Mouse (Mus musculus) hindlimb bud, embryonic 11.5 days (tissue): ENCODE data around the gene Gm49425.
"Not testable (repeated sequence)": the region's sequence is repeated elsewhere in the genome, so short reads cannot be mapped to it uniquely, and the experiment has no call there.

Experiments
- DNase-seq: peaks from one replicate; pipeline ENCODE4 v3.0.0-alpha.2; 2012; ENCODE audit warnings: low read depth, low spot score; ENCODE audit errors: extremely low spot score

Gene Gm49425

GRCm38 (mm10) chr15:101517161-101517560, at the start of gene Gm49425:
Gm49425 (minus strand) TSS chr15:101517261.
- not testable (repeated sequence) for DNase-seq

GRCm38 (mm10) chr15:101562850-101563249, 45.8 kb upstream of the Gm49425 start, which contains the start of gene Krt90:
Krt90 (minus strand) TSS chr15:101562950.
- DNase-seq, result no peak

- no peak for DNase-seq
Observed at GRCm38 (mm10) chr15:101558034-101558646, 41.1 kb upstream of the Gm49425 start.

GRCm38 (mm10) chr15:101553169-101553568, 36.1 kb upstream of the Gm49425 start:
- DNase-seq, result no peak

GRCm38 (mm10) chr15:101552188-101552587, 35.1 kb upstream of the Gm49425 start:
- DNase-seq, result no peak

- DNase-seq, result no peak
Observed at GRCm38 (mm10) chr15:101550567-101550966, 33.5 kb upstream of the Gm49425 start, which contains the start of gene Krt82. Krt82 (minus strand) TSS chr15:101550667.

GRCm38 (mm10) chr15:101544478-101544877, 27.4 kb upstream of the Gm49425 start:
- no peak for DNase-seq

GRCm38 (mm10) chr15:101542543-101542942, 25.5 kb upstream of the Gm49425 start:
- DNase-seq, result no peak

- no peak for DNase-seq
Observed at GRCm38 (mm10) chr15:101538580-101538900, 21.5 kb upstream of the Gm49425 start.

- DNase-seq, result no peak
Observed at GRCm38 (mm10) chr15:101537864-101538579, 21.0 kb upstream of the Gm49425 start.

- DNase-seq, result no peak
Observed at GRCm38 (mm10) chr15:101536054-101536850, 19.2 kb upstream of the Gm49425 start.

- DNase-seq, result no peak
Observed at GRCm38 (mm10) chr15:101532720-101533119, 15.7 kb upstream of the Gm49425 start, which contains the start of gene Krt84. Krt84 (minus strand) TSS chr15:101532820.

- DNase-seq, result no peak
Observed at GRCm38 (mm10) chr15:101522556-101523232, 5.6 kb upstream of the Gm49425 start.

GRCm38 (mm10) chr15:101519792-101520191, 2.7 kb upstream of the Gm49425 start:
- DNase-seq, result peak; percentile 24

- no peak for DNase-seq
Observed at GRCm38 (mm10) chr15:101508247-101508646, 8.8 kb downstream of the Gm49425 start.

GRCm38 (mm10) chr15:101506896-101507758, 9.9 kb downstream of the Gm49425 start:
- DNase-seq, result no peak

- no peak for DNase-seq
Observed at GRCm38 (mm10) chr15:101497181-101497580, 19.9 kb downstream of the Gm49425 start.

- no peak for DNase-seq
Observed at GRCm38 (mm10) chr15:101495266-101495665, 21.8 kb downstream of the Gm49425 start.

- DNase-seq, result no peak
Observed at GRCm38 (mm10) chr15:101494203-101494602, 22.9 kb downstream of the Gm49425 start.

GRCm38 (mm10) chr15:101493713-101494112, 23.3 kb downstream of the Gm49425 start:
- no peak for DNase-seq
